Mouse (Mus musculus) limb, embryonic 10.5 days (tissue): Measurements from ENCODE around the gene Ddah1. TPM values are rescaled to one million over a fixed set of nuclear protein-coding genes. Genes with fewer than 3 reads are reported as not detected.

Source experiments
- DNase-seq: peaks from one replicate; pipeline ENCODE4 v3.0.0-alpha.2; 2017; ENCODE audit warnings: low spot score
- H3K27ac ChIP-seq: fragments of 300-500 bp; sonication (generic); 2 replicates; pipeline ENCODE4 v1.5.1; 2016; ENCODE audit warnings: mild to moderate bottlenecking
- H3K27me3 ChIP-seq: fragments of 300-500 bp; sonication (generic); 2 replicates; pipeline ENCODE4 v1.6.1; 2016; ENCODE audit warnings: low read depth, mild to moderate bottlenecking; ENCODE audit not compliant: poor library complexity, severe bottlenecking
- H3K36me3 ChIP-seq: fragments of 300-500 bp; sonication (generic); 2 replicates; pipeline ENCODE4 v1.6.1; 2016; ENCODE audit warnings: mild to moderate bottlenecking, moderate library complexity
- H3K4me1 ChIP-seq: fragments of 300-500 bp; sonication (generic); 2 replicates; pipeline ENCODE4 v1.6.1; 2016
- H3K4me3 ChIP-seq: fragments of 300-500 bp; sonication (generic); 2 replicates; pipeline ENCODE4 v1.5.1; 2016; ENCODE audit warnings: mild to moderate bottlenecking, moderate library complexity
- H3K9me3 ChIP-seq: fragments of 300-500 bp; sonication (generic); replicated peaks from 2 replicates; pipeline ENCODE4 v1.6.1; 2016; ENCODE audit warnings: mild to moderate bottlenecking
- WGBS: fragments of 180-500 bp; shearing (Covaris S2); methylation state at CpG from one replicate; pipeline ENCODE4 v1.1.7; 2016; 5-methylcytosine and 5-hydroxymethylcytosine counted together
- polyA plus RNA-seq: library from polyadenylated mRNA; unstranded; fragments of >200 nt; fragmentation: Nextera tagmentation; extraction: Ambion mirVana; gene quantifications from 2 replicates; pipeline ENCODE4 v1.2.1, GENCODE M21; 2016

The Ddah1 gene
- polyA plus RNA-seq, 1 experiment from 2014 or later = 14.2 TPM

GRCm38 (mm10) chr3:145827191-145828045, 68.9 kb downstream of the Ddah1 start:
- no peak overlapping the region for H3K4me3 ChIP-seq
- no peaks in the 10 kb centered on the region for H3K27me3 ChIP-seq
- peaks cover 14% of the 10 kb centered on the region for H3K4me1 ChIP-seq
- no peaks in the 10 kb centered on the region for H3K9me3 ChIP-seq
- H3K27ac ChIP-seq = peak overlapping the region; percentile 67
- 48% methylated on average over 18 of the region's 18 CpGs for WGBS
- no peaks in the 10 kb centered on the region for H3K36me3 ChIP-seq
- DNase-seq = peak; percentile 46

- Histone ChIP-seq H3K27me3 (no peaks in the 10 kb centered on the region), H3K27ac (no peak overlapping the region), H3K4me1 (peaks cover 17% of the 10 kb centered on the region), H3K9me3 (no peaks in the 10 kb centered on the region), H3K36me3 (no peaks in the 10 kb centered on the region), H3K4me3 (no peak overlapping the region)
- DNase-seq = no peak
- WGBS = 80% methylated on average over 5 of the region's 5 CpGs
Measured at GRCm38 (mm10) chr3:145828906-145829305, 70.4 kb downstream of the Ddah1 start.

DNA sequence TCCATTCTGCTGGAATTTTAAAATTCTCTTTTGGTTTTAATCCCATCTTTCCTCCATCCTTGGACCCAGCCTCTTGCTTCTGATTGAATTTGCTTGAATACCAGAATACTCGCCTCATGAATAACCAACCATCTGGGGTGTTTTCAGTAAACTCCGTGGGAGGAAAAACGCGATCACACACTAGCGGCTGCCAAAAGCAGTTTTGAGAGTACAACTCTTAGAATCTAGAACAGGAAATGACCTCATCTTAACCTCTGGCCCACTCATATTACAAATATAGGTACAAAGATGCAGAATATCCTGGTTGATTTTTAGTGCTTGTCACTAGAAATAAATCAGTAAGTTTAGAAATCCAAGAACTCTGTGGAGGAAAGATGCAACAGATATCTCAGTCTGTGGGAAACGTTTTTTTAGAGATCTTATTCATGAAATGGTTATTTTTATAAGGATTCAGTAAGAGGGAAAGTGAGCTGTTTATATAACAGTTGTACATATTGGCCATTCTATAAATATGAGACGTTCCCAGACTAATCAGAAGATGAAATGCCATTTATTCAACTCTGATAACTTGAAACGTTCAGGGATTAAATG, 75.6 kb downstream of the Ddah1 start:
- no peaks in the 10 kb centered on the region for H3K9me3 ChIP-seq
- no peak overlapping the region for H3K4me3 ChIP-seq
- H3K27ac ChIP-seq = no peak overlapping the region
- H3K4me1 ChIP-seq = peaks cover 5% of the 10 kb centered on the region; the same call in 1 of the 2 replicates
- no peaks in the 10 kb centered on the region for H3K36me3 ChIP-seq
- no peaks in the 10 kb centered on the region for H3K27me3 ChIP-seq
- no peak for DNase-seq
- WGBS = 83% methylated on average over 8 of the region's 8 CpGs

DNA sequence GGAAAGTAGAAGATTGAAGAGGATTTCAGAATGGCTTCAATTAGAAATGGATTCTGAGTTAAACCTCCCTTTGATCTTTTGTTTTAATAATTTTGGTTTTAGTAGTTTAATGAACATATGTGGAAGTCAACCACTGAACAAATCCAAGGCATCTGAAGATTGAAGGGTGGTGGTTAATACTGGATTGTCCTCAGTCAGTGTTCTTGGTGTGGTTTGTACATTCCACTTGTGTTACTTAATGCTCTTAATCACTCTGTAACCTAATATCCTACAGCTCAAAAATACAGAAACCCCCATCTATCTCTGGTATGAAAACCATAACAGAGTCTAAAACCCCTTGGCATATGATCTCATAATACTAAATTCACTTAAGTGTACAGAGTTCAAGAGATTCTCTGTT, 79.8 kb downstream of the Ddah1 start:
- Histone ChIP-seq H3K4me1 (peaks cover 5% of the 10 kb centered on the region; the same call in 1 of the 2 replicates), H3K27ac (no peak overlapping the region), H3K4me3 (no peak overlapping the region), H3K27me3 (no peaks in the 10 kb centered on the region), H3K36me3 (no peaks in the 10 kb centered on the region), H3K9me3 (no peaks in the 10 kb centered on the region)
- DNase-seq = no peak

- H3K4me3 ChIP-seq = no peak overlapping the region
- no peak overlapping the region for H3K27ac ChIP-seq
- WGBS = 87% methylated on average over 12 of the region's 12 CpGs
- no peaks in the 10 kb centered on the region for H3K36me3 ChIP-seq
- H3K9me3 ChIP-seq = no peaks in the 10 kb centered on the region
- H3K4me1 ChIP-seq = no peaks in the 10 kb centered on the region
- no peak for DNase-seq
- no peaks in the 10 kb centered on the region for H3K27me3 ChIP-seq
Measured at GRCm38 (mm10) chr3:145841961-145842710, 83.7 kb downstream of the Ddah1 start.

- WGBS = 92% methylated on average over 3 of the region's 3 CpGs
- H3K9me3 ChIP-seq = no peaks in the 10 kb centered on the region
- DNase-seq = no peak
- H3K27ac ChIP-seq = no peak overlapping the region
- H3K36me3 ChIP-seq = no peaks in the 10 kb centered on the region
- no peak overlapping the region for H3K4me3 ChIP-seq
- no peaks in the 10 kb centered on the region for H3K27me3 ChIP-seq
- H3K4me1 ChIP-seq = no peaks in the 10 kb centered on the region
Measured at GRCm38 (mm10) chr3:145843836-145844235, 85.4 kb downstream of the Ddah1 start.

- H3K4me1 ChIP-seq = no peaks in the 10 kb centered on the region
- H3K4me3 ChIP-seq = no peak overlapping the region
- no peak for DNase-seq
- H3K36me3 ChIP-seq = no peaks in the 10 kb centered on the region
- H3K9me3 ChIP-seq = no peaks in the 10 kb centered on the region
- 87% methylated on average over 3 of the region's 3 CpGs for WGBS
- no peak overlapping the region for H3K27ac ChIP-seq
- no peaks in the 10 kb centered on the region for H3K27me3 ChIP-seq
Measured at GRCm38 (mm10) chr3:145844891-145845290, 86.4 kb downstream of the Ddah1 start.

DNA sequence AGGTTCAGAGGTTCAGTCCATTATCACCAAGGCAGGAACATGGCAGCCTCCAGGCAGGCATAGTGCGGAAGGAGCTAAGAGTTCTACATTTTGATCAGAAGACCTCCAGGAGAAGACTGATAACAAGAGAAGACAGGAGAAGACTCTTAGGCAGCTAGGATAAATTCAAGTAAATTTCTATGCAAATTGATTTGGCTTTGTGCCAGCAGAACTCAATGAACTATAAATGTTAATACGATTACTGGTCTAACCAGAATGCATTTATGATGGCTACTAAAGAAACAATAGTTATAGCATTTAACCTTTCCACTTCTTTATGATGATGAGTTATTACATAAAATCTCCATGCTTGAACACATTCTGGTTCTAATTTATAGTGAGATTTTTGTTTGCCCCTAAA, 87.8 kb downstream of the Ddah1 start:
- Histone ChIP-seq H3K9me3 (no peaks in the 10 kb centered on the region), H3K27me3 (no peaks in the 10 kb centered on the region), H3K4me1 (no peaks in the 10 kb centered on the region), H3K36me3 (no peaks in the 10 kb centered on the region), H3K4me3 (no peak overlapping the region), H3K27ac (no peak overlapping the region)
- no peak for DNase-seq
- WGBS = 96% methylated on average over 2 of the region's 2 CpGs

DNA sequence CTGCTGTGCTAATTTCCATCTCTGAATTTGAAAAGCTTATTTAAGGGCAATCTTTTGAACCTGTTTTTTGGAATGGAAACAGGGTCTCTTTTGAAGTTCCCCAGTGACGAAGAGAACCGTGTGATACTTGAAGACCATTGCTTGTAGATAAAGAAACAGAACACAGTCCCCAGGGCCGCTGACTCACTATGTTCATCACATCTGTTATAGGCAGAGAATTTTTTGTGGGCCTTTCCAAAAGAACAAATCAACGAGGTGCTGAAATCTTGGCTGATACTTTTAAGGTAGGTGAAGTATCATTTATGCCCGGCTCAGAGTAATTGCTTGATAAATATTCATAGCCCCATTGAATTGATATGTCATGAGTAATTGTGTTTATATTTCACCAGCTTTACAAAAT, 93.6 kb downstream of the Ddah1 start:
- no peaks in the 10 kb centered on the region for H3K27me3 ChIP-seq
- H3K9me3 ChIP-seq = no peaks in the 10 kb centered on the region
- WGBS = 91% methylated on average over 5 of the region's 5 CpGs
- H3K4me3 ChIP-seq = no peak overlapping the region
- no peaks in the 10 kb centered on the region for H3K4me1 ChIP-seq
- no peak overlapping the region for H3K27ac ChIP-seq
- no peaks in the 10 kb centered on the region for H3K36me3 ChIP-seq
- no peak for DNase-seq

DNA sequence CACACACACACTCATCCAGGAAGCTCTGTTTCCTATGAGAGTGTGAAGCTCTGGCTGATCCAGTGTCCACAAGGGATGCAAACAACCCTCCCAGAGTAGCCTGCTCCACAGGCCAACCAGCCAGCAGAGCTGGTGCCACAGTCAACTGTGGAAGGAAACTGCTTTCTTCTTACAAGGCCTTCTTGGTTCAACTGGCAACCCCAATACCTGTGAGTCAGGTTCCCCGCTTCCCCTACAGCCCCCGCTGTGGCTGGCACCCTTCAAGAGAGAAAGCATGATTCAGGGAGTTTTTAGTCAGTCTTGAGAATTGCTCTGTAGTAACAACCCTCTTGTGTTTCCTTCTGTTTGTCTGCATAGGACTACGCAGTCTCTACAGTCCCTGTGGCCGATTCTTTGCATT, 94.3 kb downstream of the Ddah1 start:
- WGBS = 91% methylated on average over 4 of the region's 4 CpGs
- Histone ChIP-seq H3K9me3 (no peaks in the 10 kb centered on the region), H3K4me1 (no peaks in the 10 kb centered on the region), H3K4me3 (no peak overlapping the region), H3K27ac (no peak overlapping the region), H3K36me3 (no peaks in the 10 kb centered on the region), H3K27me3 (no peaks in the 10 kb centered on the region)
- DNase-seq = no peak

GRCm38 (mm10) chr3:145853713-145854112, 95.2 kb downstream of the Ddah1 start:
- no peaks in the 10 kb centered on the region for H3K27me3 ChIP-seq

GRCm38 (mm10) chr3:145854427-145854826, 96.0 kb downstream of the Ddah1 start:
- Histone ChIP-seq H3K36me3 (no peaks in the 10 kb centered on the region), H3K9me3 (no peaks in the 10 kb centered on the region), H3K4me1 (no peaks in the 10 kb centered on the region), H3K4me3 (no peak overlapping the region), H3K27ac (no peak overlapping the region), H3K27me3 (no peaks in the 10 kb centered on the region)
- WGBS = 89% methylated on average over 5 of the region's 5 CpGs
- no peak for DNase-seq

More at GRCm38 (mm10) chr3:145853713-145854112, 95.2 kb downstream of the Ddah1 start:
- Histone ChIP-seq H3K36me3 (no peaks in the 10 kb centered on the region), H3K27ac (no peak overlapping the region), H3K4me3 (no peak overlapping the region), H3K9me3 (no peaks in the 10 kb centered on the region), H3K4me1 (no peaks in the 10 kb centered on the region)
- DNase-seq = no peak
- 92% methylated on average over 4 of the region's 4 CpGs for WGBS

GRCm38 (mm10) chr3:145855299-145855698, 96.8 kb downstream of the Ddah1 start:
- Histone ChIP-seq H3K4me3 (no peak overlapping the region), H3K27ac (no peak overlapping the region), H3K36me3 (no peaks in the 10 kb centered on the region), H3K27me3 (no peaks in the 10 kb centered on the region), H3K4me1 (no peaks in the 10 kb centered on the region), H3K9me3 (no peaks in the 10 kb centered on the region)
- DNase-seq = no peak
- 92% methylated on average over 6 of the region's 6 CpGs for WGBS
